Mouse (Mus musculus): ENCODE results near the gene Tert. TPM values are rescaled to one million over a fixed set of nuclear protein-coding genes. Genes with fewer than 3 reads are reported as not detected.

The Tert gene
- polyA plus RNA-seq, 1 experiment from 2014 or later = 2.7 TPM

- H3K4me1 ChIP-seq (ENCODE audit: control insufficient read depth, insufficient read depth, low read length) = no peaks in the 10 kb centered on the region
- H3K36me3 ChIP-seq (ENCODE audit: control insufficient read depth, insufficient read depth) = no peaks in the 10 kb centered on the region
- no peaks in the 10 kb centered on the region for H3K27me3 ChIP-seq (ENCODE audit: control insufficient read depth, insufficient read depth, low read length)
- H3K27ac ChIP-seq (ENCODE audit: low read length) = no peak overlapping the region
- ATAC-seq (replicated peaks; ENCODE audit: extremely low read depth, insufficient read depth, low FRiP score) = no peak
- H3K4me2 ChIP-seq (ENCODE audit: low read depth, low read length) = no peak overlapping the region
- H3K9me3 ChIP-seq (replicated peaks; ENCODE audit: control insufficient read depth, low read length) = no peaks in the 10 kb centered on the region
- H3K4me3 ChIP-seq (ENCODE audit: low read length) = no peak overlapping the region
- no peak overlapping the region for H3K9ac ChIP-seq (ENCODE audit: low read length)
- 74% methylated on average over 3 of the region's 3 CpGs for WGBS
Measured at GRCm38 (mm10) chr13:73653266-73653665, 26.6 kb downstream of the Tert start.

- H3K36me3 ChIP-seq (ENCODE audit: control insufficient read depth, insufficient read depth) = no peaks in the 10 kb centered on the region
- ATAC-seq (replicated peaks; ENCODE audit: extremely low read depth, insufficient read depth, low FRiP score) = no peak
- no peak overlapping the region for H3K27ac ChIP-seq (ENCODE audit: low read length)
- no peak overlapping the region for H3K4me3 ChIP-seq (ENCODE audit: low read length)
- no peaks in the 10 kb centered on the region for H3K9me3 ChIP-seq (replicated peaks; ENCODE audit: control insufficient read depth, low read length)
- no peak overlapping the region for H3K4me2 ChIP-seq (ENCODE audit: low read depth, low read length)
- 0 out of 2 replicates have a peak, but pooled peaks cover 3% of the 10 kb centered on the region for H3K27me3 ChIP-seq (ENCODE audit: control insufficient read depth, insufficient read depth, low read length)
- no peaks in the 10 kb centered on the region for H3K4me1 ChIP-seq (ENCODE audit: control insufficient read depth, insufficient read depth, low read length)
- 74% methylated on average over 3 of the region's 3 CpGs for WGBS
- no peak overlapping the region for H3K9ac ChIP-seq (ENCODE audit: low read length)
Measured at GRCm38 (mm10) chr13:73654976-73655375, 28.3 kb downstream of the Tert start.

- H3K27ac ChIP-seq (ENCODE audit: low read length) = no peak overlapping the region
- no peak overlapping the region for H3K4me3 ChIP-seq (ENCODE audit: low read length)
- H3K27me3 ChIP-seq (ENCODE audit: control insufficient read depth, insufficient read depth, low read length) = 0 out of 2 replicates have a peak, but pooled peaks cover 3% of the 10 kb centered on the region
- no peak for ATAC-seq (replicated peaks; ENCODE audit: extremely low read depth, insufficient read depth, low FRiP score)
- no peak overlapping the region for H3K4me2 ChIP-seq (ENCODE audit: low read depth, low read length)
- no peak overlapping the region for H3K9ac ChIP-seq (ENCODE audit: low read length)
- H3K4me1 ChIP-seq (ENCODE audit: control insufficient read depth, insufficient read depth, low read length) = no peaks in the 10 kb centered on the region
- H3K36me3 ChIP-seq (ENCODE audit: control insufficient read depth, insufficient read depth) = no peaks in the 10 kb centered on the region
- no peaks in the 10 kb centered on the region for H3K9me3 ChIP-seq (replicated peaks; ENCODE audit: control insufficient read depth, low read length)
- 22% methylated on average over 2 of the region's 2 CpGs for WGBS
Measured at GRCm38 (mm10) chr13:73658953-73659352, 32.2 kb downstream of the Tert start.

GRCm38 (mm10) chr13:73660163-73660695 lies 33.5 kb downstream of the Tert start:
- H3K4me3 ChIP-seq (ENCODE audit: low read length) = no peak overlapping the region
- no peak overlapping the region for H3K27ac ChIP-seq (ENCODE audit: low read length)
- H3K4me2 ChIP-seq (ENCODE audit: low read depth, low read length) = no peak overlapping the region
- H3K9me3 ChIP-seq (replicated peaks; ENCODE audit: control insufficient read depth, low read length) = no peaks in the 10 kb centered on the region
- 0 out of 2 replicates have a peak, but pooled peaks cover 3% of the 10 kb centered on the region for H3K27me3 ChIP-seq (ENCODE audit: control insufficient read depth, insufficient read depth, low read length)
- no peaks in the 10 kb centered on the region for H3K36me3 ChIP-seq (ENCODE audit: control insufficient read depth, insufficient read depth)
- ATAC-seq (replicated peaks; ENCODE audit: extremely low read depth, insufficient read depth, low FRiP score) = no peak
- no peaks in the 10 kb centered on the region for H3K4me1 ChIP-seq (ENCODE audit: control insufficient read depth, insufficient read depth, low read length)
- no peak overlapping the region for H3K9ac ChIP-seq (ENCODE audit: low read length)
- WGBS = 74% methylated on average over 2 of the region's 2 CpGs

GRCm38 (mm10) chr13:73675161-73675560 lies 48.5 kb downstream of the Tert start:
- Histone ChIP-seq H3K4me1 (ENCODE audit: control insufficient read depth, insufficient read depth, low read length) (no peaks in the 10 kb centered on the region), H3K27ac (ENCODE audit: low read length) (no peak overlapping the region), H3K27me3 (ENCODE audit: control insufficient read depth, insufficient read depth, low read length) (no peaks in the 10 kb centered on the region), H3K4me2 (ENCODE audit: low read depth, low read length) (no peak overlapping the region), H3K9ac (ENCODE audit: low read length) (no peak overlapping the region), H3K9me3 (replicated peaks; ENCODE audit: control insufficient read depth, low read length) (no peaks in the 10 kb centered on the region), H3K4me3 (ENCODE audit: low read length) (no peak overlapping the region), H3K36me3 (ENCODE audit: control insufficient read depth, insufficient read depth) (no peaks in the 10 kb centered on the region)
- 84% methylated on average over 7 of the region's 7 CpGs for WGBS
- no peak for ATAC-seq (replicated peaks; ENCODE audit: extremely low read depth, insufficient read depth, low FRiP score)

GRCm38 (mm10) chr13:73677853-73678252 lies 51.1 kb downstream of the Tert start, which contains the start of gene Slc6a18:
Gene Slc6a18 (minus strand): TSS chr13:73678023.
- ATAC-seq (replicated peaks; ENCODE audit: extremely low read depth, insufficient read depth, low FRiP score) = no peak
- Histone ChIP-seq H3K4me1 (ENCODE audit: control insufficient read depth, insufficient read depth, low read length) (no peaks in the 10 kb centered on the region), H3K4me3 (ENCODE audit: low read length) (no peak within 1 kb of the TSS), H3K9ac (ENCODE audit: low read length) (no peak within 1 kb of the TSS), H3K9me3 (replicated peaks; ENCODE audit: control insufficient read depth, low read length) (no peaks in the 10 kb centered on the region), H3K27ac (ENCODE audit: low read length) (no peak within 1 kb of the TSS), H3K27me3 (ENCODE audit: control insufficient read depth, insufficient read depth, low read length) (no peaks in the 10 kb centered on the region), H3K36me3 (ENCODE audit: control insufficient read depth, insufficient read depth) (no peaks in the 10 kb centered on the region), H3K4me2 (ENCODE audit: low read depth, low read length) (no peak within 1 kb of the TSS)
- WGBS = 78% methylated on average over 3 of the region's 3 CpGs

GRCm38 (mm10) chr13:73679311-73679710 lies 52.6 kb downstream of the Tert start:
- no peaks in the 10 kb centered on the region for H3K4me1 ChIP-seq (ENCODE audit: control insufficient read depth, insufficient read depth, low read length)
- H3K4me3 ChIP-seq (ENCODE audit: low read length) = no peak overlapping the region
- H3K4me2 ChIP-seq (ENCODE audit: low read depth, low read length) = no peak overlapping the region
- ATAC-seq (replicated peaks; ENCODE audit: extremely low read depth, insufficient read depth, low FRiP score) = no peak
- H3K9ac ChIP-seq (ENCODE audit: low read length) = no peak overlapping the region
- H3K36me3 ChIP-seq (ENCODE audit: control insufficient read depth, insufficient read depth) = no peaks in the 10 kb centered on the region
- no peaks in the 10 kb centered on the region for H3K27me3 ChIP-seq (ENCODE audit: control insufficient read depth, insufficient read depth, low read length)
- no peak overlapping the region for H3K27ac ChIP-seq (ENCODE audit: low read length)
- WGBS = 50% methylated on average over 2 of the region's 2 CpGs
- H3K9me3 ChIP-seq (replicated peaks; ENCODE audit: control insufficient read depth, low read length) = no peaks in the 10 kb centered on the region

GRCm38 (mm10) chr13:73680394-73680793 lies 53.7 kb downstream of the Tert start:
- no peak overlapping the region for H3K27ac ChIP-seq (ENCODE audit: low read length)
- no peak overlapping the region for H3K4me3 ChIP-seq (ENCODE audit: low read length)
- H3K9me3 ChIP-seq (replicated peaks; ENCODE audit: control insufficient read depth, low read length) = no peaks in the 10 kb centered on the region
- H3K4me1 ChIP-seq (ENCODE audit: control insufficient read depth, insufficient read depth, low read length) = no peaks in the 10 kb centered on the region
- no peak overlapping the region for H3K9ac ChIP-seq (ENCODE audit: low read length)
- H3K36me3 ChIP-seq (ENCODE audit: control insufficient read depth, insufficient read depth) = no peaks in the 10 kb centered on the region
- no peak overlapping the region for H3K4me2 ChIP-seq (ENCODE audit: low read depth, low read length)
- no peak for ATAC-seq (replicated peaks; ENCODE audit: extremely low read depth, insufficient read depth, low FRiP score)
- 26% methylated on average over 1 of the region's 1 CpGs for WGBS
- H3K27me3 ChIP-seq (ENCODE audit: control insufficient read depth, insufficient read depth, low read length) = no peaks in the 10 kb centered on the region

- H3K36me3 ChIP-seq (ENCODE audit: control insufficient read depth, insufficient read depth) = no peaks in the 10 kb centered on the region
- H3K27ac ChIP-seq (ENCODE audit: low read length) = no peak overlapping the region
- no peaks in the 10 kb centered on the region for H3K4me1 ChIP-seq (ENCODE audit: control insufficient read depth, insufficient read depth, low read length)
- no peak overlapping the region for H3K4me3 ChIP-seq (ENCODE audit: low read length)
- no peak overlapping the region for H3K9ac ChIP-seq (ENCODE audit: low read length)
- no peaks in the 10 kb centered on the region for H3K27me3 ChIP-seq (ENCODE audit: control insufficient read depth, insufficient read depth, low read length)
- no peak overlapping the region for H3K4me2 ChIP-seq (ENCODE audit: low read depth, low read length)
- no peaks in the 10 kb centered on the region for H3K9me3 ChIP-seq (replicated peaks; ENCODE audit: control insufficient read depth, low read length)
- ATAC-seq (replicated peaks; ENCODE audit: extremely low read depth, insufficient read depth, low FRiP score) = no peak
- 88% methylated on average over 2 of the region's 2 CpGs for WGBS
Measured at GRCm38 (mm10) chr13:73682226-73682625, 55.5 kb downstream of the Tert start.

All from heart, embryonic 16.5 days (tissue).